Mouse (Mus musculus) spleen, postnatal 36 days (tissue): ENCODE results near the gene Cand1.

ENCODE experiments used
- DNase-seq, 2 experiments: peaks; one replicate each; pipeline ENCODE4 v3.0.0; 2022; ENCODE audit warnings: low spot score in 2 of 2, mixed read lengths in 1 of 2

The Cand1 gene

DNA sequence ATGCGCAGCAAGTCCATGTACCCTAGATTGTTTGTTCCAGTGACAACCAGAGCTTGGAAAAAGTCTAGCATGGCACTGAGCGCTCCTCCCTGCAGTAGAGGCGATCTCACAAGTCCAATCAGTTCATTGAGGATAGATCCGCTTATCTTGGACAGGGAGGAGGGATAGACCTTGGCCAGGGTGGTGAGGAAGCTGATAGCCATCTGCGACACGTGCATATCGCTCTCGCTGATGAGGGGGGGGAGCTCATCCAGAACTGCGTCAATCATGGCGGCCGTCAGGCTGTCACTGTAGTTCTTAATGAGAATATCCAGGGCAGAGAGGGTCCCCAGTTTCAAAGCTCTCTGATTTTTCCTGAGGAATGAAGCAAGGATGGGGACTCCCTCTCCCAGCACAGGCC lies 28.6 kb downstream of the Cand1 start:
- DNase-seq, result no peak

GRCm38 (mm10) chr10:119206309-119206932 lies 33.4 kb downstream of the Cand1 start:
- DNase-seq, result no peak

GRCm38 (mm10) chr10:119205229-119205628 lies 34.6 kb downstream of the Cand1 start:
- DNase-seq, result no peak

- DNase-seq, result no peak
Measured at GRCm38 (mm10) chr10:119204334-119204946, 35.4 kb downstream of the Cand1 start.

- DNase-seq, result no peak
Measured at GRCm38 (mm10) chr10:119199864-119200263, 40.0 kb downstream of the Cand1 start.

GRCm38 (mm10) chr10:119198186-119198880 lies 41.5 kb downstream of the Cand1 start:
- no peak for DNase-seq

GRCm38 (mm10) chr10:119197621-119198150 lies 42.2 kb downstream of the Cand1 start:
- DNase-seq, result no peak

DNA sequence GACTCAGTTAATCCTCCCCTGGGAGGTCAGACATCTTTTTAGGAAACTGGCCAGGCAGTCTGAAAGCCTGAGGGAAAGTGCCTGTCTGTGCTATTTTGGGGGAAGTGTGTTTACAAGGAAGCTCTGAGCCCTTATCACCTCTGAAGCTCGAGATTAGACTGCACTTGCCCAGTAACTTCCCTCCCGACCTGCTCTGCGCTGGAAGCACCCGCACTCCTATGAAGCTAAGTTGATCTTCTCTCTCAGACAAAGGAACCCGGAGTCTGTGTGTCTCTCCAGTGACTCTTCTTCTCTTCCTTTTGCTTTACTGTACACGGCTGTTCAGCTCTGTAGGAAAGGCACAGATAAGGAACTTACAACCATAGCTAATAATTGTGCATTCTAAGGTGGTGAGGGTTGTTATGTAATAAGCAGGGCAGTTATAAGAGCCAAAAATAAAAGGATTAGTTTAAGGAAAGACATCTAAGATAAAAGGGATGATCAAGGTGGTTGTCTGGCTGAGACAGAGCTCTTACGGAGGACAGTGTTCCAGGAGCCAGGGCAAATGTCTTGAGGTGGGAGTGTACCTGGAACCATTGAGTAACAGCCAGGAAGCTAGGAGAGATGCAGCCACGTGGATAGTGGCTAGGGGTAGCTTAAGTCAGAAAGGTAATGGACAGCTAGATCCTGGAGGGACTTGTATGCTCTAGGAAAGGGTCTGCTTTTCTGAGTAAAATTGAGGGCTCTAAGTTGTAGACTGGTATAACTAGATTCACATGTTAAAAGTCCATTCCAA lies 47.1 kb downstream of the Cand1 start:
- DNase-seq, result no peak

DNA sequence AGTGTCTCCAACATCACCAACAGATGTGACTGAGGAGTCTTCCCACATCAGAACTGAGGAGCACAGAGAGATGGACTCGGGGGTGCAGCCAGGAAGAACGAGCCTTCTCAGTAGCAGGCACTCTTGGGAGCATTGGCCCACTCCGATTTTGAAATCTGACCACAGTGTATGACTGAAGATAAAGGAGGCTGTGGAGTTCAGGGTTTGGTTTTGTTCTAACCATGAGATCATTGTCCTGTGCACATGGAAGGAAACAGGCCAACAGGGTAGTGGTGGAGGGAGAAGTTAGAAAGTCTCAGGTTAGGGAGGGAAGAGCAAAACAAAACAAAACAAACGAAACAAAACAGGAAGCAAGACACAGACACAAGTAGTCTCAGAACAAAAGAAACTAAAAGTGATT lies 52.1 kb downstream of the Cand1 start:
- no peak for DNase-seq

- DNase-seq, result no peak
Measured at GRCm38 (mm10) chr10:119169656-119170055, 70.2 kb downstream of the Cand1 start.

GRCm38 (mm10) chr10:119169237-119169636 lies 70.6 kb downstream of the Cand1 start:
- no peak for DNase-seq

- DNase-seq, result no peak
Measured at GRCm38 (mm10) chr10:119168791-119169190, 71.1 kb downstream of the Cand1 start.

DNA sequence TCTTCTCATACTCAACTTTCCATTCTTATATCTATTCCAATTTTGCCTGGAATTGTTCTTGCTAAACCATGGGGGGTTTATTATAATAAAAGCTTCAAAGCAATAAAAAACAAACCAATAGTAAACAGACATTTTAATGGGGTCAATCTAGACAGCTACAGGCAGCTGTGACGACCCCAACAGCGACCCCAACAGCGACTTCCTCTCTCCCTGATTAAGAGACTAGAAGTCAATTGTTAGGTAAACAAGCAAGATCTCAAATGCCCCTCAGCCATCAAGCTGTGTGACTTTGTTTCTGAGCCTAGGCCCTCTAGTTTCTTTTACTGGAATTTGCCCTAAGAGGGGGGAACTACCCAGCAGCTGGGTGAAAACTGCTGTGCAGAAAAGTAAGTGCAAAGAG lies 72.0 kb downstream of the Cand1 start:
- no peak for DNase-seq

- DNase-seq, result no peak
Measured at GRCm38 (mm10) chr10:119165051-119165450, 74.8 kb downstream of the Cand1 start.

- DNase-seq, result no peak
Measured at GRCm38 (mm10) chr10:119161820-119162382, 78.0 kb downstream of the Cand1 start.

GRCm38 (mm10) chr10:119160161-119160560 lies 79.7 kb downstream of the Cand1 start:
- DNase-seq, result no peak

DNA sequence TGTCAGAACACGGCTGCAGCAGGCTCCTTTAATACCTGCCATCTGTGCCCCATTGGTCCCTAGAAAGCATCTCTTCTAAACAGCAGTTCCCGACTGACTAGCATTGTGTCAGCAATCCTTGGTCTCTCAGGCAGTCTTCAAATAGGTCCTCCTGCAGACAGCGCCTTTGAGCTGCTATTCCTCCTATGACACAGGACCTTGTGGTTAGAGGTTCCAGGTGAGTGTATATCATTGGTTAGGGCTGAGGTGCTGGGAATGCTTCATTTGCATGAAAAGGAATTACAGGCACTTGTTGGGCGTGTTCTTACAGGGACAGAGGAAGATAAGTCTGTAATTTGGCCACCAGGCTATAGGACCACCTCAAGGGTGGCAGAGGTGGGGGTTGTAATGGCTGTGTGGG lies 90.6 kb downstream of the Cand1 start:
- DNase-seq, result no peak
